Mouse (Mus musculus) heart, postnatal 25 days (tissue): ENCODE data around the gene Anapc11. TPM values are rescaled to one million over a fixed set of nuclear protein-coding genes. Genes with fewer than 3 reads are reported as not detected.

Experiments
- DNase-seq: peaks from one replicate; pipeline ENCODE4 v3.0.0; 2022; ENCODE audit warnings: low spot score
- intact Hi-C: fragments of 180-260 bp; cut with DNase I; formaldehyde crosslinking; loops from one replicate; pipeline ENCODE4 v1.15.1; 2025
- microRNA-seq: library from miRNA; unstranded; fragments of <30 nt; microRNA quantifications from one replicate; pipeline ENCODE4 v1.2.0, GENCODE M21; 2022
- total RNA-seq, 2 experiments: library from RNA; stranded (reverse); gene quantifications; 2 replicates each; pipeline ENCODE4 v1.2.3; 2021

Anapc11 gene
- total RNA-seq, 2 experiments from 2014 or later = 82.6 to 90.3 TPM

DNA sequence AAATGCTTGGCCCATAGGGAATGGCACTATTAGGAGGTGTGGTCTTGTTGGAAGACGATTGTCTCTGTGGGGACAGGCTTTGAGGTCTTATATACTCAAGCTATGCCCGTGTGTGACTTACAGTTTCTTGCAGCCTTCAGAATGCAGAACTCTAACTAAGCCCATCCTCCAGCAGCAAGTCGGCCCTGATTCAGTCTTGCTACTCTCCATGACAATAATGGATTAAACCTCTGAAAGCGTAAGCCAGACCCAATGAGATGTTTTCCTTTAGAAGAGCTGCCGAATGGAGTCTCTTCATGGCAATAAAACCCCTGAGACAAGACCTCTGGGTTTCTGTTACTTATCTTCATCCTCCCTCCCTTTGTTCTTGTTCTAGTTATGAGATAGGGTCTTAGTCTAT lies 36.6 kb downstream of the Anapc11 start:
- no peak for DNase-seq
- intact Hi-C loops = no loop called here

DNA sequence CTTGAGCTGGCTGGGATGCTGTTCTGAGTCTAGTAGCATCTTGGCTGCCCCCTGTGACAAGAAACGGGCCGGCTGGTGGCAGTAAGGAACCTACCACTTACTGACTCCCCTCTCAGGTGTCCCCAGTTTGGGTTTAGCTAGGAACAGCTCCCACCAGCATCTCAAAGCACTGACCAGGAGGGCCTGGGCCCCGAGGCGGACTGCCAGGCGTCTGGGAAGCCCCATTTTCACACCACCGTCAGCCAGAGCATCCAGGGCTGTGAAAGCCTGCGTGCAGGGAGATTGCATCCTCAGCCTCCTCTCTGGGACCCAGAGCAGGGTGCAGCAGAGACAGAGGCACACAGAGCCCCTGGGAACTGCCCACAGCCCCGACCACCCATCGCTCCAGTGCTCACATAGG lies 43.0 kb downstream of the Anapc11 start:
- no peak for DNase-seq
- intact Hi-C loops = no loop called here

DNA sequence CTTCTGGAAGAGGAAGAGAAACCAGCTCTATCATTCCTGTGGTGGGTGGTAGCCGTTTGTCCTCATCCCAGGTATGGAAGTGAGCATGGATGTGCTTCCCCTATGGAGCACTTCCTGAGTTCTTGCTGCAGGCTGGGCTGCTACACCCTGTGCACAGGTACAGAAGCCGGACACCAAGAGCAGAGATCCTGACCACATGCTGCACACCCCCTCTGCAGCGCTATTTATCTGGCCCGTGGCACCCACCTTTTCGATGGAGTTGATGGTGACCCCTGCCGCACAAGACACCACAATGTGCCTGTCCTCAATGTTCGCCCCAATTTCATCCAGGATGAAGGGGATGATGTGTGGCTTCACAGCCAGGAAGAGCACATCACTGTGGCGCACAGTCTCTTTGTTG lies 43.6 kb downstream of the Anapc11 start:
- intact Hi-C loops = no loop called here
- no peak for DNase-seq

DNA sequence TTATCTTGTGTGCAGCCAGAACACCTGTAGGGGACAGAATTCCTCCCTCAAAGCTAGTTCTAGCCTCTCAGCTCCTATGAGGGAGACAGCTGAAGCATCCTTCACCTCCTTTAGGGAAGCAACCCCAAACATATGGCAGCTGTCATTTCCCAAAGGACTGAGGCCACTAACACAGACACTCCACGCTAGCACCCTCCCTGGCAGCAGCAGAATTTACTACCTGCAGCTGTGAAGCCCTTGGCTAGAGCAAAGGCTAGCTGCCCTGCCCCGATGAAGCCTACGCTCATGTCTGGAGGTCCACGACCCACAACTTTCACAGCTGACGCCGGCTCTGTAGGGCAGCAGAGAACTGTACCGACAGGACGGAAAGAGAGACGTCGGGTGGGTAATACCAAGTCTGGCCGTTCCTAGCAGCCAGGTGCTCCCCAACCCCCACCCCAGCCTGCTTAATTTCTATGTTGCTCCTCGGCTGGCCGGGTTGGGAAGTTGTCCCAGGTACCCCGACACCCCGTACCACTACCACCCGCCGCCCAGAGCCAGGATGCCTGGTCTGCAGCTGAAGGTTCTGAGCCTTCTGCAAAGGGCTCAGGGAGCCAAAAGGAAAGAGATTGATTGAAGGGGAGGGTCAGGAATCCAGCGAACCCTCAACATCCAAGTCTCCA lies 44.8 kb downstream of the Anapc11 start:
- DNase-seq = no peak
- intact Hi-C loops = no loop called here

DNA sequence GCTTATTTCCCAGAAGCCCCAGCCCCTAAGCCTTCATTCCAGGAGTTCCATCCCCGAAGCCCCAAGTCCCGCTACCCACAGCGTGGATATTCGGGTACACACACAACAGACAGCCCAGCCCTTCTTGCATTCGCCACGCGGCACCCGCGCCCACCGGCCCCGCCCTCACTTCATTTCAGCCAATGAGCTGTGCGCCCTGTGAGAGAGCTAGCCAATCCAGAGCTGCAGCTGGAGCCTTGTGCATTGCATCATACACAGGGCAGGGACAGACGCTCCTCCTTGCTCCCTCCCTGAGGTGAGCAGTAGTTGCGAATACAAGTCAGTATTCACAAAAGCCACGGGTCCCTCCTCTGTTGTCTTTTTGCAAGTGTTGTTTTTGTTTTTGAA lies 45.4 kb downstream of the Anapc11 start, which contains the start of gene Pycr1:
Gene Pycr1 (minus strand): TSS at position 169 of the 387 bp plus-strand sequence.
- intact Hi-C loops = no loop called here
- DNase-seq = peak; percentile 92

DNA sequence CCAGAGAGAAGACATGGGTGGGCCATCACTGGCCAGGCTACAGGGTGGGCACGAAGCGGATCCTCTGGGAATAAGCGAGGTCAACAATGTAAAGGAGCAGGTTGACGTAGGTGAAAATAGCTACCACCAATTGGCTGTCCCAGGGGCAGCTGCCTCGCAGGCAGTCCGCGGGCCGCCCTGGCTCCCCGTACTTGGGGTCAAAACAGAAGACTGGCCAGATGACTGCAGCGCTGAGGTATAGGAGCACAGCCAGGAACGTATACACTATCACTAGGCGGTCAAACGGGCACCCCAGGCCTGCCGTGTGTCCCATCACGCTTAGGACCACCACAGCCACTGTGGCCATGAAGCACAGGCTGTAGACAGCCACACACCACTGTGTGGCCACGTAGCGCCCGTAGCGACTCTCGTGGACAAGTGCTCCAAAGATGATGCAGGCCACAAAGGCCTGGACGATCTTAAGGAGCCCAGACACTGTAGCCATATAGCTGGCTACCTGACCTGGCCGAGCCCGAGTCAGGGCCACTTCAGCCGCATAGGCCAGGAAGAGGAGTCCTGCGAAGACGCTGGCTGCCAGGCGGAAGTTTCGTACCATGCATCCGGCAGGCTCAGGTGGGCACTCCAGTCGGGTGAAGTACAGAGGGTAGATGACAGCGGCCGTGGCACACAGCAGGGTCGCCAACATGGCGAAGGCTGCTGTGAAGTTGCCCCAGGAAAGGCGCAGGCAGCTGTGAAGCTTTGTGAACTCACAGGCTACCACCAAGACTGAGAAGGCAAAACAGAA lies 49.0 kb downstream of the Anapc11 start:
- intact Hi-C loops = no loop called here
- no peak for DNase-seq

DNA sequence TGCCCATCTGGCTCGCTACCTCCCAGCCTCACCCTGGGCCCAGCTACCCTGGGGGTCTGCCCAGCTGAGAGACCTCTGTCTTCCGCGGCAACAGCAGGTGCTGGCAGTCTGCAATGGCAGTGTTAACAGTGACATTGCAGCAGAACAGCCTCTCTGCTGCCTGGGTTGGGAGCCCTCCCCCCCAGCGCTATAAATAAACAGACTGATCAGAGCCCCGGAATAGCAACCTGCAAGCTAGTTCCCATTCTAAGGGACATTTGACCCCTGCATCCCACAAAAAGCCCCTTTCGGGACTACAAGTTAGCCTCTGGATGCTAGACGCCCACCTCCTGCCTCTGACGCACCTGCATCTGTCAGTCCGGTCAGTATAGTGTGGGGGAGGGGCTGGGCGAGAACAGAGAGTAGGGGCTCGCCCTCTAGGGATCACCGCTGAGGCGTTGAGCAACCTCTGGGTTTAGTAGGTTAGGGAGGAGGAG lies 49.8 kb downstream of the Anapc11 start, which contains the start of gene Myadml2:
Gene Myadml2 (minus strand): TSS at position 158 of the 476 bp plus-strand sequence.
- DNase-seq = no peak
- intact Hi-C loops = no loop called here

DNA sequence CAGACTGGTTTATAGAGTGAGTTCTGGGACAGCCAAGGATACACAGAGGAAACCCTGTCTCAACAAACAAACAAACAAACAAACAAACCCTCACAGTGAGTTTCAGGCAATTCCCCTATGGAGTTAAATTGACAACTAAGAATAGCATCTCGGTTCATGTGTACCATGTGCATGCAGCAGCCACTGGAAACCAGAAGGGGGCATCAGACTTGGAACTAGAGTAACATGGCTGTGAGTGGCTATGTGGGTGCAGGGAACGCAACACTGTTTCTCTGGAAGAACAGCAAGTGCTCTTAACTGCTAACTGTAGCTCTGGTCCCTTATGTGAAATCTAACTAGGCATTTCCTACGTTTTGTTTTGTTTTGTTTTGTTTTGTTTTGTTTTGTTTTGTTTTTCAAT lies 53.7 kb downstream of the Anapc11 start:
- intact Hi-C loops = no loop called here
- DNase-seq = no peak

DNA sequence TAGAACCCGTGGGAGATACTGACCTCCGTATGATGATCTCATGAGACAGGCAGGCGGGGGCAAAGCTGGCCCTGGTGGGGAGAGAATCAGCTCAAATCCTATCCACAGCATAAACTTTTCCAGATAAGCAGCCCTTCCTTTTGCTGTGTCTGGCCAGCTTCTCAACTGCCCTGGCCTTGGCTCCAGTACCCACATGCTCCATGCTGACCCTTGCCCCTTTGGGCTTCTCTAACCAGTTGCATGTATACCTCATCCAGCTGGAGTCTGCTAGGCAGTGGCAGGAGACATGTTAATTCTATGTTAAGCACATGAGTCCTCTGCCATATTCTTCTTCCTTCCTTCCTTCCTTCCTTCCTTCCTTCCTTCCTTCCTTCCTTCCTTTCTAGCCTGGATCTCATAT lies 56.5 kb downstream of the Anapc11 start:
- DNase-seq = no peak
- intact Hi-C loops = loop anchor here (5.0 kb wide), 1 partner anchor 123 kb away; no protein-coding TSS in a partner anchor

DNA sequence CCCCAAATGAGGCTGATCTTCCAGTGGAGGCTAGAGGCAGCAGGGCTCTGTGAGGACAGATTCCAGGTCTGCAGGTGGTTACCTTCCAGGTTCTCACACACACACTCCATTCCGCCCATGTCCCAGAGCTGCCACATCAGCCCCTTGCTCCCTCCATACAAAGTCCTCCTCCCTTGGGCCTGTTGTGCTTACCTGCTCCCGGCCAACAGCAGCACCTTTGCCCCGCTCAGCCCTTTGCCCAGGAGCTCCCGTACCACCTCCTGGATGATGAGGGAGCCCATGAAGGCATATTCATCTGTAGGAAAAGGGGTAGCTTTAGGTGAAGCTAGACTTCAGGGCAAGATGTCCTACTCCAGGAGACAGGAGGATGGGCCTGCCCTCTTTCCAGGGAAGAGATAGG lies 59.1 kb downstream of the Anapc11 start:
- intact Hi-C loops = loop anchor here (5.0 kb wide), 1 partner anchor 120 kb away; no protein-coding TSS in a partner anchor
- DNase-seq = no peak

Small RNA genes within 50 kb of the gene (microRNA-seq; reads per million reads assigned to microRNA genes)
- gene Mir6936 = not detected

Other genes starting within 250 kb of the Anapc11 start
- gene Actg1, start 249.9 kb upstream of the Anapc11 start, total RNA-seq = 100 to 1,000 TPM; 282 to 346 TPM
- gene Fscn2, start 236.9 kb upstream of the Anapc11 start, total RNA-seq = not detected
- gene Faap100, start 219.7 kb upstream of the Anapc11 start, total RNA-seq = 10 to 100 TPM; 15.2 to 15.3 TPM
- gene Nploc4, start 160.7 kb upstream of the Anapc11 start, total RNA-seq = 10 to 100 TPM; 53.0 to 59.3 TPM
- 1 to 10 TPM; 1.4 to 1.6 TPM for gene Tspan10, start 155.8 kb upstream of the Anapc11 start, total RNA-seq
- under 1 TPM; 0.47 to 0.84 TPM for gene Pde6g, start 144.9 kb upstream of the Anapc11 start, total RNA-seq
- gene Oxld1, start 140.4 kb upstream of the Anapc11 start, total RNA-seq = 10 to 100 TPM; 53.7 to 56.4 TPM
- 1 to 10 TPM; 7.9 to 8.9 TPM for gene Ccdc137, start 140.3 kb upstream of the Anapc11 start, total RNA-seq
- gene Arl16, start 130.8 kb upstream of the Anapc11 start, total RNA-seq = 10 to 100 TPM; 10.5 to 10.6 TPM
- gene Mrpl12, start 113.8 kb upstream of the Anapc11 start, total RNA-seq = 100 to 1,000 TPM; 253 to 263 TPM
- gene Slc25a10, start 106.6 kb upstream of the Anapc11 start, total RNA-seq = 10 to 100 TPM; 13.1 to 14.8 TPM
- 1 to 10 TPM; 1.3 to 1.5 TPM for gene Gcgr, start 67.7 kb upstream of the Anapc11 start, total RNA-seq
- gene Mcrip1, start 48.7 kb upstream of the Anapc11 start, total RNA-seq = 10 to 100 TPM; 44.1 to 46.9 TPM
- not detected for gene Ppp1r27, start 47.3 kb upstream of the Anapc11 start, total RNA-seq
- gene P4hb, start 25.2 kb upstream of the Anapc11 start, total RNA-seq = 100 to 1,000 TPM; 228 to 255 TPM
- gene Arhgdia, start 16.8 kb upstream of the Anapc11 start, total RNA-seq = 100 to 1,000 TPM; 142 to 158 TPM
- 10 to 100 TPM; 49.3 to 52.6 TPM for gene Alyref, start 56 bp upstream of the Anapc11 start, total RNA-seq
- gene Npb, start 10.1 kb downstream of the Anapc11 start, total RNA-seq = not detected
- 10 to 100 TPM; 54.2 to 59.3 TPM for gene Pcyt2, start 19.5 kb downstream of the Anapc11 start, total RNA-seq
- gene Sirt7, start 26.8 kb downstream of the Anapc11 start, total RNA-seq = 1 to 10 TPM; 7.7 to 8.3 TPM
- 10 to 100 TPM; 38.7 to 42.1 TPM for gene Mafg, start 35.2 kb downstream of the Anapc11 start, total RNA-seq
- gene Pycr1, start 45.3 kb downstream of the Anapc11 start, total RNA-seq = 1 to 10 TPM; 1.6 to 2.3 TPM
- 10 to 100 TPM; 78.3 to 78.8 TPM for gene Myadml2, start 49.7 kb downstream of the Anapc11 start, total RNA-seq
- under 1 TPM in 1 of 2 experiments, not detected in 1; 0.20 TPM for gene Notum, start 62.8 kb downstream of the Anapc11 start, total RNA-seq
- gene Aspscr1, start 74.6 kb downstream of the Anapc11 start, total RNA-seq = 10 to 100 TPM; 33.0 to 33.9 TPM
- gene Cenpx, start 115.3 kb downstream of the Anapc11 start, total RNA-seq = 10 to 100 TPM; 31.2 to 35.7 TPM
- gene Lrrc45, start 115.5 kb downstream of the Anapc11 start, total RNA-seq = 1 to 10 TPM; 5.6 to 6.2 TPM
- gene Rac3, start 123.0 kb downstream of the Anapc11 start, total RNA-seq = 1 to 10 TPM; 1.2 to 1.8 TPM
- gene Dcxr, start 128.9 kb downstream of the Anapc11 start, total RNA-seq = 1 to 10 TPM; 6.8 to 7.5 TPM
- gene Cbr2, start 133.7 kb downstream of the Anapc11 start, total RNA-seq = 10 to 100 TPM; 16.7 to 22.1 TPM
- gene Hmga1b, start 164.4 kb downstream of the Anapc11 start, total RNA-seq = 10 to 100 TPM; 21.2 to 40.2 TPM
- 10 to 100 TPM; 12.3 to 13.9 TPM for gene Rfng, start 185.8 kb downstream of the Anapc11 start, total RNA-seq
- 10 to 100 TPM; 52.2 to 57.0 TPM for gene Gps1, start 185.9 kb downstream of the Anapc11 start, total RNA-seq
- 10 to 100 TPM; 26.8 to 27.8 TPM for gene Dus1l, start 198.0 kb downstream of the Anapc11 start, total RNA-seq
- 10 to 100 TPM; 29.8 to 52.8 TPM for gene Fasn, start 226.1 kb downstream of the Anapc11 start, total RNA-seq